Mouse (Mus musculus) MEL (cell line): ENCODE measurements at regions not wholly inside any gene's neighbourhood (a gene's known extent, or its start where the extent isn't known, plus 50 kb on each side); places are given as distances from the start of the nearest gene placed in this dataset.

Source experiments
- DNase-seq: peaks from one replicate; pipeline ENCODE4 v3.0.0; 2011; ENCODE audit warnings: low read depth, low spot score
- H3K27ac ChIP-seq: 2 replicates; pipeline ENCODE4 v1.5.1; 2012; ENCODE audit warnings: low read depth, mild to moderate bottlenecking, control low read depth, low read length, moderate library complexity; ENCODE audit not compliant: control insufficient read depth
- H3K27me3 ChIP-seq, 2 experiments: fragments of 150-350 bp in 1 of 2; sonication (generic) in 1 of 2; 2 replicates each; pipeline ENCODE4 v1.6.1; 2012; ENCODE audit warnings: low read length in 2 of 2, mild to moderate bottlenecking in 2 of 2, improper control_type of control experiment in 1 of 2, moderate library complexity in 1 of 2; ENCODE audit not compliant: insufficient read depth in 2 of 2, control insufficient read depth in 1 of 2
- H3K36me3 ChIP-seq, 2 experiments: 2 replicates each; pipeline ENCODE4 v1.6.1; 2012 to 2014; ENCODE audit warnings: low read length in 2 of 2, improper control_type of control experiment in 1 of 2, inconsistent platforms in 1 of 2, mild to moderate bottlenecking in 1 of 2; ENCODE audit not compliant: insufficient read depth in 2 of 2, control insufficient read depth in 1 of 2
- H3K4me1 ChIP-seq, 2 experiments: fragments of 150-350 bp in 1 of 2; sonication (generic) in 1 of 2; 2 replicates each; pipeline ENCODE4 v1.6.1; 2012; ENCODE audit warnings: low read length in 2 of 2, improper control_type of control experiment in 1 of 2, mild to moderate bottlenecking in 1 of 2; ENCODE audit not compliant: insufficient read depth in 2 of 2, control insufficient read depth in 1 of 2
- H3K4me3 ChIP-seq, 2 experiments: fragments of 150-350 bp in 1 of 2; sonication (generic) in 1 of 2; 2 replicates each; pipeline ENCODE4 v1.5.1; 2012; ENCODE audit warnings: low read depth in 2 of 2, low read length in 2 of 2, mild to moderate bottlenecking in 2 of 2, moderate library complexity in 2 of 2, control low read depth in 1 of 2, improper control_type of control experiment in 1 of 2; ENCODE audit not compliant: control insufficient read depth in 1 of 2, insufficient read depth in 1 of 2
- H3K79me2 ChIP-seq: 2 replicates; pipeline ENCODE4 v1.6.1; 2012; ENCODE audit warnings: mild to moderate bottlenecking, low read length, moderate library complexity; ENCODE audit not compliant: control insufficient read depth, poor library complexity, insufficient read depth
- H3K9ac ChIP-seq: 2 replicates; pipeline ENCODE4 v1.6.1; 2012; ENCODE audit warnings: low read depth, mild to moderate bottlenecking, control low read depth, low read length, moderate library complexity; ENCODE audit not compliant: control insufficient read depth, poor library complexity, severe bottlenecking
- H3K9me3 ChIP-seq: fragments of 150-350 bp; sonication (generic); replicated peaks from 2 replicates; pipeline ENCODE4 v1.6.1; 2012; ENCODE audit warnings: mild to moderate bottlenecking, low read length, improper control_type of control experiment, moderate library complexity; ENCODE audit not compliant: insufficient read depth
- BHLHE40 ChIP-seq: IDR thresholded peaks from 2 replicates; pipeline ENCODE4 v1.6.1; 2012; ENCODE audit warnings: low read depth, mild to moderate bottlenecking, inconsistent platforms, low read length, improper control_type of control experiment, borderline replicate concordance
- CHD1 ChIP-seq: IDR thresholded peaks from 2 replicates; pipeline ENCODE4 v1.6.1; 2012; ENCODE audit warnings: low read depth, mild to moderate bottlenecking, inconsistent platforms, low read length, improper control_type of control experiment
- GABPA ChIP-seq: IDR thresholded peaks from 2 replicates; pipeline ENCODE4 v1.6.1; 2012; ENCODE audit warnings: low read depth, mild to moderate bottlenecking, inconsistent platforms, low read length, improper control_type of control experiment, moderate library complexity
- JUND ChIP-seq: IDR thresholded peaks from 2 replicates; pipeline ENCODE4 v1.6.1; 2011; ENCODE audit warnings: low read depth, mild to moderate bottlenecking, improper control_type of control experiment, low read length
- KAT2A ChIP-seq: conservative IDR thresholded peaks from 2 replicates; pipeline ENCODE4 v1.6.1; 2012; ENCODE audit warnings: low read depth, low read length, improper control_type of control experiment, inconsistent platforms
- MAFK ChIP-seq: IDR thresholded peaks from 2 replicates; pipeline ENCODE4 v1.6.1; 2011; ENCODE audit warnings: low read depth, mild to moderate bottlenecking, low read length, improper control_type of control experiment, borderline replicate concordance
- MEF2A ChIP-seq: IDR thresholded peaks from 2 replicates; pipeline ENCODE4 v1.6.1; 2014; ENCODE audit warnings: low read depth, mild to moderate bottlenecking, inconsistent platforms, low read length, improper control_type of control experiment; ENCODE audit not compliant: poor library complexity, insufficient replicate concordance, severe bottlenecking; ENCODE audit errors: extremely low read depth
- MXI1 ChIP-seq: IDR thresholded peaks from 2 replicates; pipeline ENCODE4 v1.6.1; 2011; ENCODE audit warnings: mild to moderate bottlenecking, low read depth, low read length, improper control_type of control experiment
- MYB ChIP-seq: IDR thresholded peaks from 2 replicates; pipeline ENCODE4 v1.6.1; 2011; ENCODE audit warnings: mild to moderate bottlenecking, low read depth, low read length, improper control_type of control experiment
- MYC ChIP-seq: IDR thresholded peaks from 2 replicates; pipeline ENCODE4 v1.6.1; 2011; ENCODE audit warnings: low read depth, mild to moderate bottlenecking, low read length, improper control_type of control experiment, moderate library complexity
- NELFE ChIP-seq: IDR thresholded peaks from 2 replicates; pipeline ENCODE4 v1.6.1; 2011; ENCODE audit warnings: low read depth, low read length, improper control_type of control experiment
- NRF1 ChIP-seq: IDR thresholded peaks from 2 replicates; pipeline ENCODE4 v1.6.1; 2014; ENCODE audit warnings: low read depth, mild to moderate bottlenecking, inconsistent platforms, low read length, improper control_type of control experiment, moderate library complexity; ENCODE audit not compliant: poor library complexity, insufficient read depth, severe bottlenecking
- POLR2AphosphoS2 ChIP-seq: IDR thresholded peaks from 2 replicates; pipeline ENCODE4 v1.6.1; 2011; ENCODE audit warnings: low read length, improper control_type of control experiment
- POLR2AphosphoS5 ChIP-seq: IDR thresholded peaks from 2 replicates; pipeline ENCODE4 v1.6.1; 2012; ENCODE audit warnings: low read depth, borderline replicate concordance, mild to moderate bottlenecking, inconsistent platforms, low read length, moderate library complexity, mixed read lengths
- USF1 ChIP-seq: IDR thresholded peaks from 2 replicates; pipeline ENCODE4 v1.6.1; 2014; ENCODE audit warnings: low read depth, mild to moderate bottlenecking, inconsistent platforms, low read length, improper control_type of control experiment, moderate library complexity
- ZMIZ1 ChIP-seq: IDR thresholded peaks from 2 replicates; pipeline ENCODE4 v1.6.1; 2012; ENCODE audit warnings: low read depth, mild to moderate bottlenecking, inconsistent platforms, low read length, improper control_type of control experiment, moderate library complexity
- ZNF384 ChIP-seq: IDR thresholded peaks from 2 replicates; pipeline ENCODE4 v1.6.1; 2012; ENCODE audit warnings: low read depth, mild to moderate bottlenecking, inconsistent platforms, low read length, improper control_type of control experiment

- DNase-seq, result no peak
- no peak for TF ChIP-seq NRF1
- TF ChIP-seq CHD1, result no peak
- TF ChIP-seq MAFK, result no peak
- no peak for TF ChIP-seq MYC
- TF ChIP-seq ZMIZ1, result no peak
- TF ChIP-seq ZNF384, result no peak
- no peak for TF ChIP-seq JUND
- TF ChIP-seq NELFE, result no peak
- TF ChIP-seq POLR2AphosphoS5, result no peak
- no peak for TF ChIP-seq USF1
- no peak for TF ChIP-seq KAT2A
- no peak for TF ChIP-seq MEF2A
- no peaks in the 10 kb centered on the region for H3K9me3 ChIP-seq
- no peak overlapping the region for H3K4me3 ChIP-seq
- H3K4me1 ChIP-seq, result no peaks in the 10 kb centered on the region
- H3K79me2 ChIP-seq, result no peaks in the 10 kb centered on the region
- H3K27me3 ChIP-seq, result no peaks in the 10 kb centered on the region
- no peak overlapping the region for H3K27ac ChIP-seq
- no peak overlapping the region for H3K9ac ChIP-seq
- no peaks in the 10 kb centered on the region for H3K36me3 ChIP-seq
These were observed 104.0 kb upstream of the Ednrb start for GRCm38 (mm10) chr14:103948026-103948777.

GRCm38 (mm10) chr14:103945753-103946152 is 101.6 kb upstream of the Ednrb start:
- Histone ChIP-seq H3K27me3 (no peaks in the 10 kb centered on the region), H3K9ac (no peak overlapping the region), H3K9me3 (no peaks in the 10 kb centered on the region), H3K79me2 (no peaks in the 10 kb centered on the region), H3K4me1 (no peaks in the 10 kb centered on the region), H3K4me3 (no peak overlapping the region), H3K27ac (no peak overlapping the region), H3K36me3 (no peaks in the 10 kb centered on the region)
- TF ChIP-seq NRF1, result no peak
- no peak for TF ChIP-seq JUND
- no peak for DNase-seq

- Histone ChIP-seq H3K9me3 (no peaks in the 10 kb centered on the region), H3K27ac (no peak overlapping the region), H3K4me1 (no peaks in the 10 kb centered on the region), H3K36me3 (no peaks in the 10 kb centered on the region), H3K4me3 (no peak overlapping the region), H3K9ac (no peak overlapping the region), H3K79me2 (no peaks in the 10 kb centered on the region), H3K27me3 (no peaks in the 10 kb centered on the region)
- no peak for TF ChIP-seq BHLHE40
- no peak for TF ChIP-seq POLR2AphosphoS2
- no peak for TF ChIP-seq GABPA
- no peak for TF ChIP-seq MYB
- TF ChIP-seq MXI1, result no peak
- no peak for DNase-seq
These were observed 95.7 kb upstream of the Ednrb start for GRCm38 (mm10) chr14:103939867-103940266.
